Mouse (Mus musculus) heart, embryonic 16.5 days (tissue): Measurements from ENCODE around the gene Lingo1. TPM values are rescaled to one million over a fixed set of nuclear protein-coding genes. Genes with fewer than 3 reads are reported as not detected.

Experiments
- ATAC-seq: fragments of 200-750 bp; cut with Nextera tagmentation; replicated peaks from 2 replicates; pipeline ENCODE4 v1.8.0; 2017; ENCODE audit warnings: moderate number of reproducible peaks; ENCODE audit not compliant: insufficient read depth, low FRiP score; ENCODE audit errors: extremely low read depth
- H3K27ac ChIP-seq: fragments of 300-500 bp; sonication (generic); 2 replicates; pipeline ENCODE4 v1.5.1; 2014; ENCODE audit warnings: mild to moderate bottlenecking, low read length, control low read depth, moderate library complexity
- H3K27me3 ChIP-seq: fragments of 300-500 bp; sonication (generic); 2 replicates; pipeline ENCODE4 v1.6.1; 2014; ENCODE audit warnings: low read length, mixed read lengths; ENCODE audit not compliant: control insufficient read depth, insufficient read depth
- H3K36me3 ChIP-seq: fragments of 300-500 bp; sonication (generic); 2 replicates; pipeline ENCODE4 v1.6.1; 2014; ENCODE audit not compliant: control insufficient read depth, insufficient read depth
- H3K4me1 ChIP-seq: fragments of 300-500 bp; sonication (generic); 2 replicates; pipeline ENCODE4 v1.6.1; 2014; ENCODE audit warnings: low read length, mixed read lengths; ENCODE audit not compliant: control insufficient read depth, insufficient read depth
- H3K4me2 ChIP-seq: fragments of 300-500 bp; sonication (generic); 2 replicates; pipeline ENCODE4 v1.6.1; 2014; ENCODE audit warnings: low read depth, mild to moderate bottlenecking, control low read depth, low read length
- H3K4me3 ChIP-seq: fragments of 300-500 bp; sonication (generic); 2 replicates; pipeline ENCODE4 v1.5.1; 2014; ENCODE audit warnings: mild to moderate bottlenecking, control low read depth, low read length
- H3K9ac ChIP-seq: fragments of 300-500 bp; sonication (generic); 2 replicates; pipeline ENCODE4 v1.6.1; 2014; ENCODE audit warnings: low read length, control low read depth
- H3K9me3 ChIP-seq: fragments of 300-500 bp; sonication (generic); replicated peaks from 2 replicates; pipeline ENCODE4 v1.6.1; 2016; ENCODE audit warnings: low read length; ENCODE audit not compliant: control insufficient read depth
- WGBS: fragments of 180-500 bp; shearing (Covaris S2); extraction: QIAGEN DNeasy Blood & Tissue Kit; methylation state at CpG from one replicate; pipeline ENCODE4 v1.1.7; 2014; 5-methylcytosine and 5-hydroxymethylcytosine counted together
- polyA plus RNA-seq: library from polyadenylated mRNA; unstranded; fragments of >200 nt; fragmentation: Nextera tagmentation; extraction: Ambion mirVana; gene quantifications from 2 replicates; pipeline ENCODE4 v1.2.1, GENCODE M21; 2015

Gene Lingo1
- polyA plus RNA-seq, 1 experiment from 2014 or later, result 1.8 TPM

- Histone ChIP-seq H3K4me3 (peak overlapping the region; percentile 54), H3K4me1 (peaks cover 10% of the 10 kb centered on the region; the same call in 1 of the 2 replicates), H3K36me3 (no peaks in the 10 kb centered on the region), H3K9me3 (no peaks in the 10 kb centered on the region), H3K9ac (peak overlapping the region; percentile 2; the same call in 1 of the 2 replicates), H3K27ac (no peak overlapping the region), H3K27me3 (peaks cover 66% of the 10 kb centered on the region), H3K4me2 (peak overlapping the region; percentile 83)
- ATAC-seq, result no peak; the same call in 1 of the 2 replicates
- 1% methylated on average over 41 of the region's 41 CpGs for WGBS
Observed at GRCm38 (mm10) chr9:56796656-56797131, 426 bp upstream of the Lingo1 start.

GRCm38 (mm10) chr9:56791696-56792261 lies 4.5 kb downstream of the Lingo1 start:
- no peaks in the 10 kb centered on the region for H3K9me3 ChIP-seq
- no peaks in the 10 kb centered on the region for H3K36me3 ChIP-seq
- 64% methylated on average over 11 of the region's 11 CpGs for WGBS
- H3K4me1 ChIP-seq, result peaks cover 9% of the 10 kb centered on the region; the same call in 1 of the 2 replicates
- peaks cover 35% of the 10 kb centered on the region for H3K27me3 ChIP-seq
- no peak overlapping the region for H3K4me3 ChIP-seq
- no peak for ATAC-seq
- no peak overlapping the region for H3K27ac ChIP-seq
- no peak overlapping the region for H3K9ac ChIP-seq
- H3K4me2 ChIP-seq, result no peak overlapping the region

- no peaks in the 10 kb centered on the region for H3K27me3 ChIP-seq
- WGBS, result 90% methylated on average over 10 of the region's 10 CpGs
Observed at GRCm38 (mm10) chr9:56784576-56784975, 11.7 kb downstream of the Lingo1 start.

GRCm38 (mm10) chr9:56776881-56777801 lies 19.1 kb downstream of the Lingo1 start:
- ATAC-seq, result no peak
- H3K27me3 ChIP-seq, result peaks cover 18% of the 10 kb centered on the region

More at GRCm38 (mm10) chr9:56784576-56784975, 11.7 kb downstream of the Lingo1 start:
- Histone ChIP-seq H3K4me1 (no peaks in the 10 kb centered on the region), H3K4me3 (no peak overlapping the region), H3K9me3 (no peaks in the 10 kb centered on the region), H3K4me2 (no peak overlapping the region), H3K36me3 (no peaks in the 10 kb centered on the region), H3K9ac (no peak overlapping the region), H3K27ac (no peak overlapping the region)
- no peak for ATAC-seq

GRCm38 (mm10) chr9:56775161-56775934 lies 20.9 kb downstream of the Lingo1 start:
- Histone ChIP-seq H3K27me3 (peaks cover 31% of the 10 kb centered on the region), H3K9me3 (no peaks in the 10 kb centered on the region), H3K27ac (no peak overlapping the region), H3K4me1 (no peaks in the 10 kb centered on the region), H3K9ac (no peak overlapping the region), H3K36me3 (no peaks in the 10 kb centered on the region), H3K4me3 (no peak overlapping the region), H3K4me2 (no peak overlapping the region)
- ATAC-seq, result no peak
- WGBS, result 62% methylated on average over 7 of the region's 7 CpGs

More at GRCm38 (mm10) chr9:56776881-56777801, 19.1 kb downstream of the Lingo1 start:
- Histone ChIP-seq H3K27ac (no peak overlapping the region), H3K4me2 (no peak overlapping the region), H3K9ac (no peak overlapping the region), H3K9me3 (no peaks in the 10 kb centered on the region), H3K4me3 (no peak overlapping the region), H3K4me1 (no peaks in the 10 kb centered on the region), H3K36me3 (no peaks in the 10 kb centered on the region)
- WGBS, result 64% methylated on average over 11 of the region's 11 CpGs

GRCm38 (mm10) chr9:56774231-56774630 lies 22.0 kb downstream of the Lingo1 start:
- no peak for ATAC-seq
- Histone ChIP-seq H3K27ac (no peak overlapping the region), H3K9ac (no peak overlapping the region), H3K27me3 (peaks cover 34% of the 10 kb centered on the region), H3K4me2 (no peak overlapping the region), H3K4me3 (no peak overlapping the region), H3K36me3 (no peaks in the 10 kb centered on the region), H3K4me1 (no peaks in the 10 kb centered on the region), H3K9me3 (no peaks in the 10 kb centered on the region)
- WGBS, result 38% methylated on average over 6 of the region's 6 CpGs

GRCm38 (mm10) chr9:56773666-56774065 lies 22.6 kb downstream of the Lingo1 start:
- Histone ChIP-seq H3K4me3 (no peak overlapping the region), H3K27ac (no peak overlapping the region), H3K9ac (no peak overlapping the region), H3K4me1 (no peaks in the 10 kb centered on the region), H3K36me3 (no peaks in the 10 kb centered on the region), H3K27me3 (peaks cover 34% of the 10 kb centered on the region), H3K4me2 (no peak overlapping the region), H3K9me3 (no peaks in the 10 kb centered on the region)
- ATAC-seq, result no peak
- 77% methylated on average over 7 of the region's 7 CpGs for WGBS

- WGBS, result 28% methylated on average over 9 of the region's 9 CpGs
- no peak overlapping the region for H3K4me2 ChIP-seq
- no peak overlapping the region for H3K27ac ChIP-seq
- H3K4me3 ChIP-seq, result no peak overlapping the region
- peaks cover 7% of the 10 kb centered on the region for H3K4me1 ChIP-seq
- peak; percentile 81 for ATAC-seq
- peaks cover 46% of the 10 kb centered on the region for H3K27me3 ChIP-seq
- H3K9ac ChIP-seq, result no peak overlapping the region
- no peaks in the 10 kb centered on the region for H3K36me3 ChIP-seq
- H3K9me3 ChIP-seq, result no peaks in the 10 kb centered on the region
Observed at GRCm38 (mm10) chr9:56767653-56768136, 28.6 kb downstream of the Lingo1 start.
